Comparison of ENCODE assay signal across 9 mouse cellular contexts in the genomic region with DNA sequence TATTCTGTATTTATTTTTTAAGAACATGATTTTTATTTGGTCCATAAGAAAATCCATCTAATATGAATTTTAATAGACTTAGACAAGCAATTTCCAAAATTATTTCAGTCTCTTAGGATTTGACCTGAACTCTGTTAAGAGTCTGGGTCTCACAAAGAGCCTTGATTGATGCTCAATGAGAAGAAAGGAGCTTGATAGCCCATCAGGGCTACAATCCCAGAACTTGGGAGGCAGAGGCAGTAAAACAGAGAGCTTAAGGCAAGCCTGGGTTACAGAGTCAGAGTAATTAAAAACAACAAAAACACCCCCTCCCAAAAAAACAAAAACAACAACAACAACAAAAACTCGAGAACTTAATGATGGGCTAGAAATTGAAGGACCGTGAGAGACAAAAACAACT. TPM values are rescaled to one million over a fixed set of nuclear protein-coding genes. Genes with fewer than 3 reads are reported as not detected.
DNase-seq lines count a peak whose midpoint lies in the region; ATAC-seq and TF ChIP-seq lines count a peak whose summit lies in the region.
"Had no signal": no experiment of that assay in that cellular context is flagged by ENCODE, and none has a peak within 500 bp of the region (broad histone marks: within the 10 kb centered on the region; RNA-seq: fewer than 3 reads in every experiment).

No protein-coding gene starts in this region.

- no peaks in the 10 kb centered on the region for H3K27me3 ChIP-seq in heart, embryonic 15.5 days
- H3K27me3 ChIP-seq in heart, embryonic 10.5 days (ENCODE audit: insufficient read depth, poor library complexity, severe bottlenecking), result no peaks in the 10 kb centered on the region
- no peaks in the 10 kb centered on the region for H3K27me3 ChIP-seq in MEL (ENCODE audit: control insufficient read depth in 1 of 2, insufficient read depth in 2 of 2, low read length in 2 of 2)
- no peaks in the 10 kb centered on the region for H3K27me3 ChIP-seq in forebrain, embryonic 13.5 days
- no peaks in the 10 kb centered on the region for H3K27me3 ChIP-seq in midbrain, embryonic 11.5 days (ENCODE audit: control insufficient read depth, insufficient read depth, low read length)

- TF ChIP-seq EP300 in MEL (IDR thresholded peaks at IDR 0.05; ENCODE audit: low read depth in 1 of 2, low read length in 2 of 2), result no peak

- peaks cover 13% of the 10 kb centered on the region for H3K4me1 ChIP-seq in heart, embryonic 15.5 days (replicated peaks)
- peaks cover 6% of the 10 kb centered on the region for H3K4me1 ChIP-seq in heart, embryonic 10.5 days
- H3K4me1 ChIP-seq in MEL (ENCODE audit: control insufficient read depth in 1 of 2, insufficient read depth in 2 of 2, low read length in 2 of 2), result peaks cover 14 to 32% of the 10 kb centered on the region in 2 experiments
- H3K4me1 ChIP-seq in forebrain, embryonic 13.5 days, result peaks cover 18% of the 10 kb centered on the region
- H3K4me1 ChIP-seq in midbrain, embryonic 11.5 days (ENCODE audit: control insufficient read depth, insufficient read depth, low read length), result peaks cover 12% of the 10 kb centered on the region

- TF ChIP-seq POLR2A in MEL (IDR thresholded peaks at IDR 0.05; ENCODE audit: control insufficient read depth in 1 of 2, insufficient read depth in 1 of 2, low read depth in 1 of 2, low read length in 2 of 2, poor library complexity in 1 of 2), result no peak

- 83% methylated on average over 2 of the region's 2 CpGs for WGBS in heart, embryonic 15.5 days
- 77% methylated on average over 2 of the region's 2 CpGs for WGBS in heart, embryonic 10.5 days
- 24% methylated on average over 2 of the region's 2 CpGs for WGBS in forebrain, embryonic 13.5 days
- 51% methylated on average over 2 of the region's 2 CpGs for WGBS in midbrain, embryonic 11.5 days

- peaks cover 9% of the 10 kb centered on the region; the same call in 1 of the 2 replicates for H3K79me2 ChIP-seq in MEL (ENCODE audit: control insufficient read depth, insufficient read depth, low read length, poor library complexity)

- no peaks in the 10 kb centered on the region for H3K9me3 ChIP-seq in heart, embryonic 15.5 days (replicated peaks)
- H3K9me3 ChIP-seq in heart, embryonic 10.5 days, result no peaks in the 10 kb centered on the region
- no peaks in the 10 kb centered on the region for H3K9me3 ChIP-seq in MEL (replicated peaks; ENCODE audit: insufficient read depth, low read length)
- H3K9me3 ChIP-seq in forebrain, embryonic 13.5 days (replicated peaks), result no peaks in the 10 kb centered on the region
- no peaks in the 10 kb centered on the region for H3K9me3 ChIP-seq in midbrain, embryonic 11.5 days (ENCODE audit: control insufficient read depth, low read length)

- no peak for ATAC-seq in heart, embryonic 15.5 days (replicated peaks; ENCODE audit: insufficient number of reproducible peaks, insufficient read depth, low FRiP score, low read depth)
- no peak for ATAC-seq in forebrain, embryonic 13.5 days
- no peak for ATAC-seq in midbrain, embryonic 11.5 days (ENCODE audit: low FRiP score)

- no peaks in the 10 kb centered on the region for H3K36me3 ChIP-seq in heart, embryonic 15.5 days
- H3K36me3 ChIP-seq in heart, embryonic 10.5 days, result no peaks in the 10 kb centered on the region
- peaks cover 0 to 35% of the 10 kb centered on the region in 2 experiments; a peak in 2 of 4 replicates for H3K36me3 ChIP-seq in MEL (ENCODE audit: control insufficient read depth in 1 of 2, insufficient read depth in 2 of 2, low read length in 2 of 2)
- no peaks in the 10 kb centered on the region for H3K36me3 ChIP-seq in forebrain, embryonic 13.5 days (ENCODE audit: poor library complexity, severe bottlenecking)
- H3K36me3 ChIP-seq in midbrain, embryonic 11.5 days (ENCODE audit: control insufficient read depth, insufficient read depth, low read length), result no peaks in the 10 kb centered on the region

- no peak overlapping the region for H3K4me3 ChIP-seq in heart, embryonic 15.5 days
- no peak overlapping the region for H3K4me3 ChIP-seq in heart, embryonic 10.5 days
- peak overlapping the region in 1 of 2 experiments; percentile 94; a peak in 2 of 4 replicates for H3K4me3 ChIP-seq in MEL (ENCODE audit: control insufficient read depth in 1 of 2, insufficient read depth in 1 of 2, low read depth in 2 of 2, low read length in 2 of 2)
- no peak overlapping the region for H3K4me3 ChIP-seq in forebrain, embryonic 13.5 days
- H3K4me3 ChIP-seq in midbrain, embryonic 11.5 days (ENCODE audit: low read depth, low read length), result peak overlapping the region; percentile 6; the same call in 1 of the 2 replicates

- no peak overlapping the region for H3K27ac ChIP-seq in heart, embryonic 15.5 days
- no peak overlapping the region for H3K27ac ChIP-seq in heart, embryonic 10.5 days
- no peak overlapping the region for H3K27ac ChIP-seq in MEL (ENCODE audit: control insufficient read depth, low read depth, low read length)
- no peak overlapping the region for H3K27ac ChIP-seq in forebrain, embryonic 13.5 days
- H3K27ac ChIP-seq in midbrain, embryonic 11.5 days (ENCODE audit: low read depth, low read length), result no peak overlapping the region

- H3K4me2 ChIP-seq in heart, embryonic 15.5 days, result peak overlapping the region; percentile 91; the same call in 1 of the 2 replicates
- peak overlapping the region; percentile 82 for H3K4me2 ChIP-seq in forebrain, embryonic 13.5 days
- peak overlapping the region; percentile 64 for H3K4me2 ChIP-seq in midbrain, embryonic 11.5 days

- TF ChIP-seq CTCF in MEL (IDR thresholded peaks at IDR 0.05 in 2 of 3, conservative IDR thresholded peaks at IDR 0.05 in 1 of 3; ENCODE audit: control insufficient read depth in 1 of 3, insufficient read depth in 1 of 3, low read depth in 2 of 3, low read length in 3 of 3, poor library complexity in 1 of 3, severe bottlenecking in 1 of 3), result no peak

- no peak overlapping the region for H3K9ac ChIP-seq in heart, embryonic 15.5 days
- peak overlapping the region; percentile 42; the same call in 1 of the 2 replicates for H3K9ac ChIP-seq in MEL (ENCODE audit: control insufficient read depth, low read depth, low read length, poor library complexity, severe bottlenecking)
- H3K9ac ChIP-seq in forebrain, embryonic 13.5 days, result no peak overlapping the region
- H3K9ac ChIP-seq in midbrain, embryonic 11.5 days (ENCODE audit: low read length), result no peak overlapping the region

- TF ChIP-seq RAD21 in MEL (IDR thresholded peaks at IDR 0.05; ENCODE audit: low read depth, low read length), result no peak

- no peak for DNase-seq in heart, embryonic 10.5 days (ENCODE audit: low spot score)
- DNase-seq in MEL (ENCODE audit: low read depth, low spot score), result no peak
- DNase-seq in midbrain, embryonic 11.5 days (ENCODE audit: low spot score, missing footprints), result no peak
- no peak for DNase-seq in right cerebral cortex, postnatal 25 days
- no peak for DNase-seq in ovary, postnatal 14 days (ENCODE audit: low spot score)
- DNase-seq in frontal cortex, postnatal 25 days (ENCODE audit: low spot score in 2 of 2), result no peak
- DNase-seq: adrenal gland, postnatal 10 days had no signal

TF ChIP-seq in MEL, 35 proteins besides CTCF, POLR2A, EP300 and RAD21:
- TF ChIP-seq TAL1 (IDR thresholded peaks at IDR 0.05; ENCODE audit: low read length), result no peak
- TF ChIP-seq USF1 (IDR thresholded peaks at IDR 0.05; ENCODE audit: low read depth, low read length), result no peak
- TF ChIP-seq UBTF (IDR thresholded peaks at IDR 0.05; ENCODE audit: borderline replicate concordance, insufficient read depth, low read depth, low read length), result no peak
- TF ChIP-seq MYB (IDR thresholded peaks at IDR 0.05; ENCODE audit: low read depth, low read length), result no peak
- TF ChIP-seq ELF1 (IDR thresholded peaks at IDR 0.05; ENCODE audit: low read depth, low read length), result no peak
- TF ChIP-seq GATA1 (IDR thresholded peaks at IDR 0.05; ENCODE audit: low read depth, low read length), result no peak
- no peak for TF ChIP-seq ZMIZ1 (IDR thresholded peaks at IDR 0.05; ENCODE audit: low read depth, low read length)
- no peak for TF ChIP-seq POLR2AphosphoS5 (IDR thresholded peaks at IDR 0.05; ENCODE audit: borderline replicate concordance, low read depth, low read length)
- TF ChIP-seq CHD2 (IDR thresholded peaks at IDR 0.05; ENCODE audit: low read length), result no peak
- no peak for TF ChIP-seq MYC (IDR thresholded peaks at IDR 0.05; ENCODE audit: low read depth, low read length)
- TF ChIP-seq E2F4 (IDR thresholded peaks at IDR 0.05; ENCODE audit: borderline replicate concordance, low read depth, low read length), result no peak
- TF ChIP-seq NRF1 (IDR thresholded peaks at IDR 0.05; ENCODE audit: insufficient read depth, low read depth, low read length, poor library complexity, severe bottlenecking), result no peak
- no peak for TF ChIP-seq TBP (IDR thresholded peaks at IDR 0.05; ENCODE audit: low read depth, low read length)
- no peak for TF ChIP-seq MEF2A (IDR thresholded peaks at IDR 0.05; ENCODE audit: extremely low read depth, insufficient replicate concordance, low read depth, low read length, poor library complexity, severe bottlenecking)
- no peak for TF ChIP-seq USF2 (IDR thresholded peaks at IDR 0.05; ENCODE audit: borderline replicate concordance in 1 of 2, insufficient read depth in 1 of 2, low read depth in 1 of 2, low read length in 2 of 2)
- no peak for TF ChIP-seq TCF12 (IDR thresholded peaks at IDR 0.05; ENCODE audit: low read depth, low read length)
- no peak for TF ChIP-seq MAFK (IDR thresholded peaks at IDR 0.05; ENCODE audit: borderline replicate concordance, low read depth, low read length)
- no peak for TF ChIP-seq POLR2AphosphoS2 (IDR thresholded peaks at IDR 0.05; ENCODE audit: low read length)

RNA-seq across cellular contexts. Expression of gene Rb1, which starts 1.7 kb away (rescaled TPM):
- 9.9 and 12.7 TPM in 2 replicates for polyA plus RNA-seq in heart, embryonic 15.5 days (2015; fragmentation: Nextera tagmentation; extraction: Ambion mirVana)
- 7.7 and 9.5 TPM in 2 replicates for polyA plus RNA-seq in heart, embryonic 10.5 days (2016; fragmentation: Nextera tagmentation; extraction: Ambion mirVana)
- total RNA-seq in MEL (2012; rRNA removed), result 6.3 and 7.8 TPM in 2 replicates
- 10 to 100 TPM in 1 of 2 experiments, not detected in 1; 13.2 TPM for polyA plus RNA-seq in MEL (2012; ENCODE audit: insufficient read depth in 1 of 2, insufficient read length in 2 of 2, low read depth in 1 of 2, low replicate concordance in 2 of 2, missing spikeins in 1 of 2)
- polyA plus RNA-seq in forebrain, embryonic 13.5 days (2015; fragmentation: Nextera tagmentation; extraction: Ambion mirVana), result 18.8 and 21.5 TPM in 2 replicates
- polyA plus RNA-seq in midbrain, embryonic 11.5 days (2014; fragmentation: Nextera tagmentation; extraction: Ambion mirVana), result 41.4 and 49.2 TPM in 2 replicates
